Mouse (Mus musculus): ENCODE measurements around the gene Krtap1-4. TPM values are rescaled to one million over a fixed set of nuclear protein-coding genes. Genes with fewer than 3 reads are reported as not detected.
"Not testable (repeated sequence)": the region's sequence is repeated elsewhere in the genome, so short reads cannot be mapped to it uniquely, and the experiment has no call there.

Krtap1-4 gene
- total and polyA plus RNA-seq, 3 experiments = not detected

GRCm38 (mm10) chr11:99609126-99609525 lies 25.7 kb upstream of the Krtap1-4 start:
- H3K36me3 ChIP-seq (ENCODE audit: control insufficient read depth, insufficient read depth, low read length) = no peaks in the 10 kb centered on the region
- no peak for DNase-seq
- no peak overlapping the region for H3K4me3 ChIP-seq
- H3K27me3 ChIP-seq (ENCODE audit: control insufficient read depth, insufficient read depth, low read length) = no peaks in the 10 kb centered on the region
- intact Hi-C loops (cut with DNase I) = no loop called here
- H3K79me2 ChIP-seq (replicated peaks; ENCODE audit: control insufficient read depth, insufficient read depth, low read length) = no peaks in the 10 kb centered on the region
- no peak overlapping the region for H3K9ac ChIP-seq (ENCODE audit: low read depth, low read length)
- H3K4me1 ChIP-seq (ENCODE audit: control insufficient read depth, insufficient read depth, low read length) = no peaks in the 10 kb centered on the region
- WGBS = 56% methylated on average over 1 of the region's 1 CpGs
- no peak overlapping the region for H3K27ac ChIP-seq
- TF ChIP-seq CTCF (IDR thresholded peaks at IDR 0.05) (no peak), EP300 (IDR thresholded peaks at IDR 0.05; ENCODE audit: insufficient read depth, low read depth, low read length) (no peak)

GRCm38 (mm10) chr11:99603208-99603607 lies 19.8 kb upstream of the Krtap1-4 start, which contains the start of gene Gm11938:
Gene Gm11938, minus strand, starts transcription at chr11:99603308.
- H3K4me3 ChIP-seq; H3K9ac ChIP-seq (ENCODE audit: low read depth, low read length); H3K4me1 ChIP-seq (ENCODE audit: control insufficient read depth, insufficient read depth, low read length); H3K27ac ChIP-seq; H3K79me2 ChIP-seq (replicated peaks; ENCODE audit: control insufficient read depth, insufficient read depth, low read length); DNase-seq; intact Hi-C loops (cut with DNase I); H3K36me3 ChIP-seq (ENCODE audit: control insufficient read depth, insufficient read depth, low read length); H3K27me3 ChIP-seq (ENCODE audit: control insufficient read depth, insufficient read depth, low read length): not testable (repeated sequence)
- WGBS = 47% methylated on average over 1 of the region's 1 CpGs

GRCm38 (mm10) chr11:99597742-99598141 lies 14.3 kb upstream of the Krtap1-4 start, which contains the start of gene Krtap9-3:
Gene Krtap9-3, minus strand, starts transcription at chr11:99598105.
- intact Hi-C loops (cut with DNase I) = not testable (repeated sequence)

GRCm38 (mm10) chr11:99590981-99591380 lies 7.5 kb upstream of the Krtap1-4 start, which contains the start of gene Krtap1-3:
Gene Krtap1-3, minus strand, starts transcription at chr11:99591339.
- Histone ChIP-seq H3K79me2 (replicated peaks; ENCODE audit: control insufficient read depth, insufficient read depth, low read length) (no peaks in the 10 kb centered on the region), H3K27me3 (ENCODE audit: control insufficient read depth, insufficient read depth, low read length) (no peaks in the 10 kb centered on the region), H3K36me3 (ENCODE audit: control insufficient read depth, insufficient read depth, low read length) (no peaks in the 10 kb centered on the region), H3K27ac (no peak within 1 kb of the TSS), H3K9ac (ENCODE audit: low read depth, low read length) (no peak within 1 kb of the TSS), H3K4me3 (no peak within 1 kb of the TSS), H3K4me1 (ENCODE audit: control insufficient read depth, insufficient read depth, low read length) (no peaks in the 10 kb centered on the region)
- TF ChIP-seq CTCF (IDR thresholded peaks at IDR 0.05) (no peak), POLR2A (IDR thresholded peaks at IDR 0.05; ENCODE audit: insufficient read depth, low read depth, low read length) (no peak), EP300 (IDR thresholded peaks at IDR 0.05; ENCODE audit: insufficient read depth, low read depth, low read length) (no peak)
- intact Hi-C loops (cut with DNase I) = no loop called here
- 83% methylated on average over 6 of the region's 6 CpGs for WGBS
- no peak for DNase-seq

More at GRCm38 (mm10) chr11:99597742-99598141, 14.3 kb upstream of the Krtap1-4 start, which contains the start of gene Krtap9-3:
- H3K9ac ChIP-seq (ENCODE audit: low read depth, low read length); H3K4me1 ChIP-seq (ENCODE audit: control insufficient read depth, insufficient read depth, low read length); H3K79me2 ChIP-seq (replicated peaks; ENCODE audit: control insufficient read depth, insufficient read depth, low read length); DNase-seq; H3K4me3 ChIP-seq; H3K27ac ChIP-seq; H3K36me3 ChIP-seq (ENCODE audit: control insufficient read depth, insufficient read depth, low read length); H3K27me3 ChIP-seq (ENCODE audit: control insufficient read depth, insufficient read depth, low read length): not testable (repeated sequence)
- 88% methylated on average over 6 of the region's 6 CpGs for WGBS

GRCm38 (mm10) chr11:99585096-99585495 lies 1.6 kb upstream of the Krtap1-4 start:
- Histone ChIP-seq H3K27me3 (ENCODE audit: control insufficient read depth, insufficient read depth, low read length) (no peaks in the 10 kb centered on the region), H3K4me3 (no peak overlapping the region), H3K4me1 (ENCODE audit: control insufficient read depth, insufficient read depth, low read length) (no peaks in the 10 kb centered on the region), H3K36me3 (ENCODE audit: control insufficient read depth, insufficient read depth, low read length) (no peaks in the 10 kb centered on the region), H3K27ac (no peak overlapping the region), H3K79me2 (replicated peaks; ENCODE audit: control insufficient read depth, insufficient read depth, low read length) (no peaks in the 10 kb centered on the region), H3K9ac (ENCODE audit: low read depth, low read length) (no peak overlapping the region)
- 61% methylated on average over 7 of the region's 7 CpGs for WGBS
- intact Hi-C loops (cut with DNase I) = no loop called here
- no peak for DNase-seq
- no peak for TF ChIP-seq EP300 (IDR thresholded peaks at IDR 0.05; ENCODE audit: insufficient read depth, low read depth, low read length)
- no peak for TF ChIP-seq CTCF (IDR thresholded peaks at IDR 0.05)
- no peak for TF ChIP-seq POLR2A (IDR thresholded peaks at IDR 0.05; ENCODE audit: insufficient read depth, low read depth, low read length)

- Histone ChIP-seq H3K9ac (ENCODE audit: low read depth, low read length) (no peak overlapping the region), H3K27ac (no peak overlapping the region), H3K4me1 (ENCODE audit: control insufficient read depth, insufficient read depth, low read length) (no peaks in the 10 kb centered on the region), H3K27me3 (ENCODE audit: control insufficient read depth, insufficient read depth, low read length) (no peaks in the 10 kb centered on the region), H3K79me2 (replicated peaks; ENCODE audit: control insufficient read depth, insufficient read depth, low read length) (no peaks in the 10 kb centered on the region), H3K4me3 (no peak overlapping the region), H3K36me3 (ENCODE audit: control insufficient read depth, insufficient read depth, low read length) (no peaks in the 10 kb centered on the region)
- TF ChIP-seq CTCF (IDR thresholded peaks at IDR 0.05) = no peak
- TF ChIP-seq EP300 (IDR thresholded peaks at IDR 0.05; ENCODE audit: insufficient read depth, low read depth, low read length) = no peak
- TF ChIP-seq POLR2A (IDR thresholded peaks at IDR 0.05; ENCODE audit: insufficient read depth, low read depth, low read length) = no peak
- DNase-seq = no peak
- 71% methylated on average over 6 of the region's 6 CpGs for WGBS
- intact Hi-C loops (cut with DNase I) = no loop called here
These were observed 1.9 kb downstream of the Krtap1-4 start for GRCm38 (mm10) chr11:99581564-99581963.
